Mouse (Mus musculus) E14TG2a.4 (cell line): ENCODE results near the gene Foxe1.

Experiments
- CTCF ChIP-seq: conservative IDR thresholded peaks from 2 replicates; pipeline ENCODE4 v1.5.1; 2014; ENCODE audit warnings: low read length
- NANOG ChIP-seq: IDR thresholded peaks from 2 replicates; pipeline ENCODE4 v1.6.1; 2014; ENCODE audit warnings: borderline replicate concordance, low read length, mixed read lengths

DNA sequence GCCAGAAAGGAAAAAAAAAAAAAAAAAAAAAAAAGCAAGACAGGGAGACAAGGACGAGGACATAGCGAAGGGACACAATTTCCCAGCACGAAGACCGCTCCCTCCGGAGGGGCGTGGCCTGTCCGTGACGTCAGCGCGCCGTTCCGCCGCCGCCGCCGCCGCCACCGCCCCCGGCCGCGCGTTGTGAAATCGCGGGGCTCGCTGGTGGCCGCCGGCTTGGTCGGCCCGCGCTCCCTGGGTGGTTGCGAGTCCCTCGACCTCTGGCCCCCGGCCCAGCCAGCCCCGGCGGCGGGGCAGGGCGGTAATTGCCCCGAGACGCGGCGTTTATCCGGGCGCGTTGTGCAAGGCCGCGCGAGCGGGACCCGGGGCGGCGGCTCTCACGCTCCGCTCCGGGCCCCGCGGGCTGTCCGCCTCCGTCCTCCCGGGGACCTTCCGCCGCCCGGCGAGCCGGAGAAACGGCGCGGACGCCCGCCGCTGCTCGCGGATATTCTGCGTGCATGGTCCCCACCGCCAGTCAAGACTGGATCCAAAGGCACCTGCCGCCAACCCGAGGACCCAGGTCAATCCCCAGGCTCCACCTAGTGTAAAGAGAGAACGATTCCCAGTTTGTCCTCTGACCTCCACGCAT lies 38.5 kb upstream of the Foxe1 start:
- TF ChIP-seq CTCF (no peak), NANOG (no peak)
